Mouse (Mus musculus) myocyte (in vitro differentiated cells): ENCODE measurements around the gene Actn1.

Source experiments
- CEBPB ChIP-seq: IDR thresholded peaks from 2 replicates; pipeline ENCODE4 v1.6.1; 2011; ENCODE audit warnings: mild to moderate bottlenecking, moderate library complexity; ENCODE audit not compliant: poor library complexity, insufficient read depth, severe bottlenecking
- E2F4 ChIP-seq: IDR thresholded peaks from one replicate; pipeline ENCODE4 v1.6.1; 2011; ENCODE audit warnings: mild to moderate bottlenecking, control low read depth, moderate library complexity; ENCODE audit not compliant: insufficient read depth
- MAX ChIP-seq: IDR thresholded peaks from one replicate; pipeline ENCODE4 v1.6.1; 2011; ENCODE audit warnings: low read depth, mild to moderate bottlenecking, control low read depth
- MYOD1 ChIP-seq, 3 experiments: IDR thresholded peaks; one replicate each; pipeline ENCODE4 v1.6.1; 2011; ENCODE audit warnings: control low read depth in 2 of 3, low read depth in 2 of 3, mild to moderate bottlenecking in 2 of 3, moderate library complexity in 1 of 3; ENCODE audit not compliant: insufficient read length in 2 of 3, control insufficient read depth in 1 of 3
- MYOG ChIP-seq, 3 experiments: IDR thresholded peaks; one replicate each; pipeline ENCODE4 v1.6.1; 2011; ENCODE audit warnings: control low read depth in 2 of 3, low read depth in 2 of 3, mild to moderate bottlenecking in 2 of 3; ENCODE audit not compliant: insufficient read length in 2 of 3, control insufficient read depth in 1 of 3, insufficient read depth in 1 of 3
- POLR2A ChIP-seq: IDR thresholded peaks from one replicate; pipeline ENCODE4 v1.6.1; 2011; ENCODE audit warnings: low read depth, mild to moderate bottlenecking, control low read depth, moderate library complexity; ENCODE audit not compliant: insufficient read length
- POLR2AphosphoS2 ChIP-seq: IDR thresholded peaks from one replicate; pipeline ENCODE4 v1.6.1; 2011; ENCODE audit warnings: low read depth, control low read depth; ENCODE audit not compliant: insufficient read length
- REST ChIP-seq: IDR thresholded peaks from one replicate; pipeline ENCODE4 v1.6.1; 2011; ENCODE audit warnings: mild to moderate bottlenecking, control low read depth, moderate library complexity; ENCODE audit not compliant: insufficient read depth, insufficient read length
- SRF ChIP-seq: IDR thresholded peaks from one replicate; pipeline ENCODE4 v1.6.1; 2011; ENCODE audit warnings: low read depth; ENCODE audit not compliant: control insufficient read depth, insufficient read length
- TCF12 ChIP-seq: IDR thresholded peaks from one replicate; pipeline ENCODE4 v1.6.1; 2011; ENCODE audit warnings: mild to moderate bottlenecking, control low read depth; ENCODE audit not compliant: poor library complexity, insufficient read depth, severe bottlenecking
- TCF3 ChIP-seq: IDR thresholded peaks from one replicate; pipeline ENCODE4 v1.6.1; 2011; ENCODE audit warnings: low read depth, control low read depth; ENCODE audit not compliant: insufficient read length
- USF1 ChIP-seq: IDR thresholded peaks from one replicate; pipeline ENCODE4 v1.6.1; 2011; ENCODE audit warnings: low read depth, mild to moderate bottlenecking, control low read depth, moderate library complexity

- TF ChIP-seq MAX = no peak
- no peak for TF ChIP-seq MYOG (IDR thresholded peaks at IDR 0.05; ENCODE audit: control insufficient read depth in 1 of 3, insufficient read depth in 1 of 3, insufficient read length in 2 of 3, low read depth in 2 of 3)
- TF ChIP-seq POLR2A = no peak
- no peak for TF ChIP-seq TCF12
- TF ChIP-seq USF1 = no peak
- TF ChIP-seq REST = no peak
- TF ChIP-seq POLR2AphosphoS2 = no peak
- no peak for TF ChIP-seq E2F4
- TF ChIP-seq CEBPB = no peak
- TF ChIP-seq TCF3 = no peak
- no peak for TF ChIP-seq MYOD1 (IDR thresholded peaks at IDR 0.05; ENCODE audit: control insufficient read depth in 1 of 3, insufficient read length in 2 of 3, low read depth in 2 of 3)
- no peak for TF ChIP-seq SRF
These were observed 27.9 kb downstream of the Actn1 start for GRCm38 (mm10) chr12:80232076-80232839.
